Mouse (Mus musculus) stomach, embryonic 16.5 days (tissue): ENCODE results near the gene Olfr1248. TPM values are rescaled to one million over a fixed set of nuclear protein-coding genes. Genes with fewer than 3 reads are reported as not detected.
"Not testable (repeated sequence)": the region's sequence is repeated elsewhere in the genome, so short reads cannot be mapped to it uniquely, and the experiment has no call there.

ENCODE experiments used
- ATAC-seq: fragments of 200-750 bp; cut with Nextera tagmentation; 2 replicates; pipeline ENCODE4 v1.8.0; 2017; ENCODE audit warnings: moderate number of reproducible peaks, moderate TSS enrichment; ENCODE audit not compliant: insufficient read depth, low FRiP score
- H3K27ac ChIP-seq: fragments of 300-500 bp; sonication (generic); 2 replicates; pipeline ENCODE4 v1.5.1; 2014; ENCODE audit warnings: low read length
- H3K27me3 ChIP-seq: fragments of 300-500 bp; sonication (generic); 2 replicates; pipeline ENCODE4 v1.6.1; 2014; ENCODE audit warnings: low read length, control low read depth, mixed read lengths; ENCODE audit not compliant: control insufficient read depth, insufficient read depth
- H3K36me3 ChIP-seq: fragments of 300-500 bp; sonication (generic); 2 replicates; pipeline ENCODE4 v1.6.1; 2014; ENCODE audit warnings: low read length; ENCODE audit not compliant: control insufficient read depth, insufficient read depth
- H3K4me1 ChIP-seq: fragments of 300-500 bp; sonication (generic); 2 replicates; pipeline ENCODE4 v1.6.1; 2014; ENCODE audit warnings: low read length, control low read depth, mixed read lengths; ENCODE audit not compliant: control insufficient read depth, insufficient read depth
- H3K4me2 ChIP-seq: fragments of 300-500 bp; sonication (generic); 2 replicates; pipeline ENCODE4 v1.6.1; 2014; ENCODE audit warnings: low read depth, low read length, mixed read lengths
- H3K4me3 ChIP-seq: fragments of 300-500 bp; sonication (generic); replicated peaks from 2 replicates; pipeline ENCODE4 v1.5.1; 2014; ENCODE audit warnings: mild to moderate bottlenecking, low read length
- H3K9ac ChIP-seq: fragments of 300-500 bp; sonication (generic); 2 replicates; pipeline ENCODE4 v1.6.1; 2014; ENCODE audit warnings: low read length
- H3K9me3 ChIP-seq: fragments of 300-500 bp; sonication (generic); replicated peaks from 2 replicates; pipeline ENCODE4 v1.6.1; 2016; ENCODE audit warnings: low read length, control low read depth; ENCODE audit not compliant: control insufficient read depth
- WGBS: fragments of 180-500 bp; shearing (Covaris S2); extraction: QIAGEN DNeasy Blood & Tissue Kit; methylation state at CpG from one replicate; pipeline ENCODE4 v1.1.7; 2014; 5-methylcytosine and 5-hydroxymethylcytosine counted together
- polyA plus RNA-seq: library from polyadenylated mRNA; unstranded; fragments of >200 nt; fragmentation: Nextera tagmentation; extraction: Ambion mirVana; gene quantifications from 2 replicates; pipeline ENCODE4 v1.2.1, GENCODE M21; 2015

Olfr1248 gene
- polyA plus RNA-seq = not detected in 2 replicates

- not testable (repeated sequence) for ATAC-seq, H3K4me3 ChIP-seq, H3K9ac ChIP-seq, H3K36me3 ChIP-seq, H3K4me1 ChIP-seq, H3K9me3 ChIP-seq, H3K27me3 ChIP-seq, H3K4me2 ChIP-seq, H3K27ac ChIP-seq
- WGBS = 90% methylated on average over 1 of the region's 1 CpGs
Measured at GRCm38 (mm10) chr2:89618145-89618544, at the start of gene Olfr1248. Gene Olfr1248, minus strand, starts transcription at chr2:89618245.

- ATAC-seq = no peak
- H3K36me3 ChIP-seq = no peaks in the 10 kb centered on the region
Measured at GRCm38 (mm10) chr2:89661367-89661766, 43.3 kb upstream of the Olfr1248 start, which contains the start of gene Olfr1250. Gene Olfr1250, minus strand, starts transcription at chr2:89661467.

GRCm38 (mm10) chr2:89634883-89635282 is 16.8 kb upstream of the Olfr1248 start, which contains the start of gene Olfr1249:
Gene Olfr1249, minus strand, starts transcription at chr2:89634983.
- WGBS = 86% methylated on average over 2 of the region's 2 CpGs
- Histone ChIP-seq H3K9ac (no peak within 1 kb of the TSS), H3K4me3 (no peak within 1 kb of the TSS), H3K27me3 (no peaks in the 10 kb centered on the region), H3K9me3 (no peaks in the 10 kb centered on the region), H3K4me1 (no peaks in the 10 kb centered on the region), H3K4me2 (no peak within 1 kb of the TSS), H3K27ac (no peak within 1 kb of the TSS), H3K36me3 (no peaks in the 10 kb centered on the region)
- no peak for ATAC-seq

More at GRCm38 (mm10) chr2:89661367-89661766, 43.3 kb upstream of the Olfr1248 start, which contains the start of gene Olfr1250:
- Histone ChIP-seq H3K4me2 (no peak within 1 kb of the TSS), H3K9ac (no peak within 1 kb of the TSS), H3K27ac (no peak within 1 kb of the TSS), H3K4me1 (no peaks in the 10 kb centered on the region), H3K4me3 (no peak within 1 kb of the TSS), H3K9me3 (no peaks in the 10 kb centered on the region), H3K27me3 (no peaks in the 10 kb centered on the region)

GRCm38 (mm10) chr2:89614030-89614429 is 4.0 kb downstream of the Olfr1248 start, which contains the start of gene Olfr1247:
Gene Olfr1247, minus strand, starts transcription at chr2:89614130.
- H3K9me3 ChIP-seq = no peaks in the 10 kb centered on the region
- WGBS = 91% methylated on average over 2 of the region's 2 CpGs
- H3K4me2 ChIP-seq = no peak within 1 kb of the TSS
- no peak within 1 kb of the TSS for H3K9ac ChIP-seq
- no peak for ATAC-seq
- no peaks in the 10 kb centered on the region for H3K36me3 ChIP-seq
- no peak within 1 kb of the TSS for H3K4me3 ChIP-seq
- no peaks in the 10 kb centered on the region for H3K4me1 ChIP-seq
- H3K27ac ChIP-seq = no peak within 1 kb of the TSS
- no peaks in the 10 kb centered on the region for H3K27me3 ChIP-seq

- H3K27me3 ChIP-seq = no peaks in the 10 kb centered on the region
- H3K4me2 ChIP-seq = no peak within 1 kb of the TSS
- ATAC-seq = no peak
- H3K27ac ChIP-seq = no peak within 1 kb of the TSS
- WGBS = 56% methylated on average over 2 of the region's 2 CpGs
- no peaks in the 10 kb centered on the region for H3K36me3 ChIP-seq
- no peak within 1 kb of the TSS for H3K9ac ChIP-seq
- no peaks in the 10 kb centered on the region for H3K4me1 ChIP-seq
- H3K4me3 ChIP-seq = no peak within 1 kb of the TSS
- no peaks in the 10 kb centered on the region for H3K9me3 ChIP-seq
Measured at GRCm38 (mm10) chr2:89593057-89593456, 25.0 kb downstream of the Olfr1248 start, which contains the start of gene Olfr1246. Gene Olfr1246, minus strand, starts transcription at chr2:89593157.

- Histone ChIP-seq H3K4me1 (no peaks in the 10 kb centered on the region), H3K9me3 (no peaks in the 10 kb centered on the region), H3K27ac (no peak within 1 kb of the TSS), H3K36me3 (no peaks in the 10 kb centered on the region), H3K4me2 (no peak within 1 kb of the TSS), H3K4me3 (no peak within 1 kb of the TSS), H3K27me3 (no peaks in the 10 kb centered on the region), H3K9ac (no peak within 1 kb of the TSS)
- 77% methylated on average over 1 of the region's 1 CpGs for WGBS
- no peak for ATAC-seq
Measured at GRCm38 (mm10) chr2:89578347-89578746, 39.7 kb downstream of the Olfr1248 start, which contains the start of gene Olfr1245. Gene Olfr1245, minus strand, starts transcription at chr2:89578447.

Other genes starting within 250 kb of the Olfr1248 start
- gene Olfr1238, start 208.6 kb downstream of the Olfr1248 start, polyA plus RNA-seq = not detected in 2 replicates
- not detected in 2 replicates for gene Olfr1239, start 197.8 kb downstream of the Olfr1248 start, polyA plus RNA-seq
- gene Olfr1240, start 175.2 kb downstream of the Olfr1248 start, polyA plus RNA-seq = not detected in 2 replicates
- not detected in 2 replicates for gene Olfr1241, start 131.1 kb downstream of the Olfr1248 start, polyA plus RNA-seq
- gene Olfr1242, start 119.9 kb downstream of the Olfr1248 start, polyA plus RNA-seq = not detected in 2 replicates
- not detected in 2 replicates for gene Olfr1243, start 86.8 kb downstream of the Olfr1248 start, polyA plus RNA-seq
- not detected in 2 replicates for gene Olfr1245, start 39.8 kb downstream of the Olfr1248 start, polyA plus RNA-seq
- gene Olfr1246, start 25.1 kb downstream of the Olfr1248 start, polyA plus RNA-seq = not detected in 2 replicates
- not detected in 2 replicates for gene Olfr1247, start 4.1 kb downstream of the Olfr1248 start, polyA plus RNA-seq
- gene Olfr1249, start 16.7 kb upstream of the Olfr1248 start, polyA plus RNA-seq = not detected in 2 replicates
- gene Olfr1250, start 43.2 kb upstream of the Olfr1248 start, polyA plus RNA-seq = not detected in 2 replicates
- gene Olfr1251, start 53.7 kb upstream of the Olfr1248 start, polyA plus RNA-seq = not detected in 2 replicates
- not detected in 2 replicates for gene Olfr1252, start 106.8 kb upstream of the Olfr1248 start, polyA plus RNA-seq
- not detected in 2 replicates for gene Olfr1253, start 138.8 kb upstream of the Olfr1248 start, polyA plus RNA-seq
- gene Olfr1254, start 175.4 kb upstream of the Olfr1248 start, polyA plus RNA-seq = not detected in 2 replicates
- not detected in 2 replicates for gene Olfr1255, start 193.8 kb upstream of the Olfr1248 start, polyA plus RNA-seq
- gene Olfr1256, start 223.3 kb upstream of the Olfr1248 start, polyA plus RNA-seq = not detected in 2 replicates
- gene Olfr48, start 230.0 kb upstream of the Olfr1248 start, polyA plus RNA-seq = not detected in 2 replicates